Mouse (Mus musculus): ENCODE results near the gene Bcl2l13. TPM values are rescaled to one million over a fixed set of nuclear protein-coding genes. Genes with fewer than 3 reads are reported as not detected.

Bcl2l13 gene
- 25.9 and 29.5 TPM in 2 replicates for polyA plus RNA-seq (2015; fragmentation: Nextera tagmentation; extraction: Ambion mirVana)

- WGBS, result 3% methylated on average over 40 of the region's 40 CpGs
- Histone ChIP-seq H3K36me3 (peaks cover 3% of the 10 kb centered on the region; the same call in 1 of the 2 replicates), H3K4me3 (peak within 1 kb of the TSS; percentile 89), H3K27me3 (no peaks in the 10 kb centered on the region), H3K9me3 (replicated peaks) (0 out of 2 replicates have a peak, but pooled peaks cover 2% of the 10 kb centered on the region), H3K4me2 (peak within 1 kb of the TSS; percentile 78), H3K9ac (peak within 1 kb of the TSS; percentile 94), H3K4me1 (replicated peaks) (peaks cover 4% of the 10 kb centered on the region; the same call in 1 of the 2 replicates), H3K27ac (peak within 1 kb of the TSS; percentile 97)
- ATAC-seq (replicated peaks; ENCODE audit: insufficient number of reproducible peaks, insufficient read depth, low FRiP score, low read depth), result peak; percentile 92
Measured at GRCm38 (mm10) chr6:120835474-120836374, at the start of gene Bcl2l13. Gene Bcl2l13, plus strand, starts transcription at chr6:120836212.

DNA sequence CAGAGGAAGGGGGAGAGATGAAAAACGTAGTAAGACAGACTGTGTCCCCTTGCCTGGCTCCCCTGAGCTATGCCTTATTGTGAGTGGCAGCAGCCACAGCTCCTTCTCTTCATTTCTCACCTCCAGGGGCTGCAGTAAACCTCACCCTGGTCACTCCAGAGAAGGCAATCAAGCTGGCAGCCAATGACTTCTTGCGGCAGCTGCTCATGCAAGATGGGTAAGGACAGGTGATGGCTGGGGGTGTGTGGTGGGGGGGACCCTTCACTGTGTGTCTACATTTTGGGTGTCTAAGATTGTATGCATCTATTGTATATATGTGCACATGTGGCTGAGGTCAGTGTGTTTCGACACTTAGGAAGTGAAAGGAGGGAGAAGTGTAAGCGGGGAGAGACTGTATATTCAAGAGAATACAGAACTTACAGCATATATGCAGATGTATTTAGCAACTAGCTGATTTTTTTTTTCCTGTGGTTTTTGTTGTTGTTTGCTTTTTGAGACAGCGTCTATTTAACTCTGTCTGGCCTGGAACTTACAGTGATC lies 47.9 kb upstream of the Bcl2l13 start:
- Histone ChIP-seq H3K9me3 (replicated peaks) (no peaks in the 10 kb centered on the region), H3K27me3 (no peaks in the 10 kb centered on the region), H3K4me2 (no peak overlapping the region), H3K4me3 (no peak overlapping the region), H3K27ac (no peak overlapping the region), H3K4me1 (replicated peaks) (no peaks in the 10 kb centered on the region), H3K9ac (no peak overlapping the region), H3K36me3 (peaks cover 11% of the 10 kb centered on the region; the same call in 1 of the 2 replicates)
- ATAC-seq (replicated peaks; ENCODE audit: insufficient number of reproducible peaks, insufficient read depth, low FRiP score, low read depth), result no peak
- WGBS, result 80% methylated on average over 5 of the region's 5 CpGs

DNA sequence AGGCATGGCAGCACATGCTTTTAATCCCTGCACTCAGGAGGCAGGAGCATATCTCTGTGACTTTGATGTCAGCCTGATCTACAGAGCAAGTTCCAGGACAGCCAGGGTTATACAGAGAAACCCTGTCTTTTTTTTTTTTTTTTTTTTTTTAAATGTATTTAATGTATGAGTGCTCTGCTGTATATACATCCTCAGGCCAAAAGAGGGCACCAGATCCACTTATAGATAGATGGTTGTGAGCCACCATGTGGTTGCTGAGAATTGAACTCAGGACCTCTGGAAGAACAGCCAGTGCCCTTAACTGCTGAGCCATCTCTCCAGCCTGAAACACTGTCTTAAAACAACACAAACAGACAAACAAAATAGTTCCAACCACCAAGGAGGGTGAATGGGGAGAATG lies 47.1 kb upstream of the Bcl2l13 start:
- H3K27ac ChIP-seq, result no peak overlapping the region
- peaks cover 19% of the 10 kb centered on the region; the same call in 1 of the 2 replicates for H3K36me3 ChIP-seq
- no peak overlapping the region for H3K9ac ChIP-seq
- H3K4me1 ChIP-seq (replicated peaks), result no peaks in the 10 kb centered on the region
- no peak for ATAC-seq (replicated peaks; ENCODE audit: insufficient number of reproducible peaks, insufficient read depth, low FRiP score, low read depth)
- no peaks in the 10 kb centered on the region for H3K9me3 ChIP-seq (replicated peaks)
- no peak overlapping the region for H3K4me2 ChIP-seq
- H3K4me3 ChIP-seq, result no peak overlapping the region
- H3K27me3 ChIP-seq, result no peaks in the 10 kb centered on the region

DNA sequence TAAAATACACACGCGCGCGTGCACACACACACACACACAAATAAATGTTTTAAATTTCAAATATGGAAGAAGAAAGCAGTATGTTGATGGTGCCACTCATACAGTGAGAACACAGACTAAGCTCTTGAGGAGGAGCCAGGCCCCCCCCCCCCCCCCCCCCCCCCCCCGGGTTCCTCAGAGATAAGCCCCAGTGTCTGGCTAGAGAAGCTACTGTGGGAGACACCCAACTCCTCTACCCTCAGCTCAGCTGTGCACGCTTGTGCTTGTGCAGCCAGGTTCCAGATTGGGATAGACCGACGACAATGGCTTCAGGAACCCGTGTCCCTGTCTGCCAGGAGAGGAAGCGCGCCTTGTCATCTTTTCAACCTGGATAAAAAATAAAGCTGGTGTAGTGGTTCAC lies 45.9 kb upstream of the Bcl2l13 start:
- ATAC-seq (replicated peaks; ENCODE audit: insufficient number of reproducible peaks, insufficient read depth, low FRiP score, low read depth), result no peak
- WGBS, result 67% methylated on average over 11 of the region's 11 CpGs
- peaks cover 31% of the 10 kb centered on the region; the same call in 1 of the 2 replicates for H3K36me3 ChIP-seq
- H3K4me2 ChIP-seq, result no peak overlapping the region
- H3K9me3 ChIP-seq (replicated peaks), result no peaks in the 10 kb centered on the region
- H3K4me3 ChIP-seq, result no peak overlapping the region
- H3K27ac ChIP-seq, result no peak overlapping the region
- no peaks in the 10 kb centered on the region for H3K27me3 ChIP-seq
- no peaks in the 10 kb centered on the region for H3K4me1 ChIP-seq (replicated peaks)
- no peak overlapping the region for H3K9ac ChIP-seq

DNA sequence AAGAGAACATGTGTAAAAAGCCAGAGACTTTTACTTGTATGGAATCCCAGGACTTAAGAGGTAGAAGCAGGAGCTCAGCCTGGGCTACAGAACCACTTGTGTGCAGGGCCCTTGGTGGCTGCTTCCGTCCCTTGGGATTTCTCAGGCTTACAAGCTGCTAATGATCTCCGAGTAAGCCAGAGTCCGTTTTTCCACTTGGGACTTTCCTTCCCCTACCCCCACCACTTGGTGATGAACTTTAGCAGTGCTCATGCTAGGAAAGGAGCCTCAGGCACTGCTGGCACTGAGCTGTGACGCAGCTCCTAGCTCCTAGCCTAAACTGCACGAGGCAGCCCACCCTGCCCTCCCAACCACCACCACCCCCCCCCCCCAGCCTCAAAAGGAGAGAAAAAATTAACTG lies 45.3 kb upstream of the Bcl2l13 start:
- Histone ChIP-seq H3K9me3 (replicated peaks) (no peaks in the 10 kb centered on the region), H3K36me3 (peaks cover 37% of the 10 kb centered on the region; the same call in 1 of the 2 replicates), H3K27me3 (no peaks in the 10 kb centered on the region), H3K27ac (no peak overlapping the region), H3K4me3 (no peak overlapping the region), H3K4me2 (no peak overlapping the region), H3K4me1 (replicated peaks) (no peaks in the 10 kb centered on the region), H3K9ac (no peak overlapping the region)
- no peak for ATAC-seq (replicated peaks; ENCODE audit: insufficient number of reproducible peaks, insufficient read depth, low FRiP score, low read depth)
- 73% methylated on average over 5 of the region's 5 CpGs for WGBS

DNA sequence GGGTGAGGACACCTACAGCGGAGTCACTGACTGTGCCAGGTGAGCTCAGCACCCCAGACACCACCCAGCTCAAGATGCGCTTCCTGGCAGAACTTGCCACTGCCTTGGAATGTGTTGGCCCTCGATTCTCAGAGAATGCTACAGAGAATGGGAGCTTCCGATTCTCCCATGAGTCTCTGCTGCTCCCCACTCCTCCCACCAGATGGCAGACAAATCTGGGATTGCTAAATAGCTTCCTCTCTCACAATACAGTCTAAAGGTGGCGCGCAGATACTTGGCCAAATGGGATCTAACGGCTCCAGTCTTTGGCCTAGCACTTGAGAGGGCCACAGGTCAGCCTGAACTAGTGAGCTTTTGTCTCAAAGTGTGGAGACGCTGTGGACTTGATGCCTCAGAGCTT lies 43.1 kb upstream of the Bcl2l13 start:
- Histone ChIP-seq H3K9me3 (replicated peaks) (no peaks in the 10 kb centered on the region), H3K4me1 (replicated peaks) (no peaks in the 10 kb centered on the region), H3K4me2 (no peak overlapping the region), H3K9ac (no peak overlapping the region), H3K4me3 (no peak overlapping the region), H3K27me3 (no peaks in the 10 kb centered on the region), H3K36me3 (peaks cover 58% of the 10 kb centered on the region), H3K27ac (no peak overlapping the region)
- no peak for ATAC-seq (replicated peaks; ENCODE audit: insufficient number of reproducible peaks, insufficient read depth, low FRiP score, low read depth)
- 88% methylated on average over 8 of the region's 8 CpGs for WGBS

DNA sequence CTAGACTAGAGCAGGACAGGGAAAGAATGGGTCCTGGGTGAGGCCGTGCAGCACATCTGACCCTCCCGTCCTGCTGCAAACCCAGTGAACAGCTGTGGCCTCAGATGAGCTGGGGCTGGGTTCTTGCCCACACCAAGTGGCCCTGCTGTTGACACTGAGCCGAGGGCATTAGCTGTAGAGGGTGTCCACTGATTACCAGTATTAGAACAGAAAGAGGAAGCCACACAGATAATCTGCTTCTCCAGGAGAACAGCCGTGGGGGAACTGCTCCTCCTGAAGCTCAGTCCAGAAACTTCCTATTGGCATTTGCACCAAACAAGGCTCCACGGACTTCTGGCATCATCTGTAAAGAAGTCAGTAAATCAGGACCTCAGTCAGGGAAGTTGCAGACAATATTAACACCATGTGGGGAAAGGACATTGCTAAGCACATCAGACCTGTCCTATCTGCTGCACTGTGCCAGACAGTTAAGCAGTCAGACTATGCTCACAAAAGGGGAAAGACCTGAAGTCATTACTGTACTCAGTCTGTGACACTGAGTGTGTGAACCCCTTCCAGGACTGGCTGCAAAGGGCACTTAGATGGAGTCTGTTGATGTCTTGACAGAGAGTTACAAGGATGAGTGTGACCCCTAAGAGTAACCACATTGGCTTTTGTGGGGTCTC lies 40.5 kb upstream of the Bcl2l13 start:
- ATAC-seq (replicated peaks; ENCODE audit: insufficient number of reproducible peaks, insufficient read depth, low FRiP score, low read depth), result no peak
- Histone ChIP-seq H3K4me1 (replicated peaks) (no peaks in the 10 kb centered on the region), H3K36me3 (peaks cover 82% of the 10 kb centered on the region)

DNA sequence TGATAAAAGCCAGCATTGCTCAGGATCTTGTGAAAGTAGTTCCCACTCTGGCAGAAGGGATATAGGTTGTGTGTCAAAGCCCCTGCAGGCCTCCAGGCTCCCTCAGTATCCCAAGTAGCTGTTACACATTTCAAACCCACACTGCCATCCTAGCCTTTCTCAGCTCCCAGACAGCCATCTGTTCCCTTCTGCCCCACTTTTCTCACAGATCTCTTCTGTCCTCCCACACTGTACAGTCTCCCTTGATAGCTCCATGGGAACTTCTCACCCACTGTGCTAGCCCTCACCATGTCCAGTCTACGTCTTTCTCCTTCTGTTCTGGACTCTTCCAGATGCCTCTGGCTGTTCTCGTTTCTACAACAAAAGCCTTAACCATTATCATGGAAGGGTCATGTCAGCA lies 39.9 kb upstream of the Bcl2l13 start:
- Histone ChIP-seq H3K36me3 (peaks cover 87% of the 10 kb centered on the region), H3K4me1 (replicated peaks) (no peaks in the 10 kb centered on the region), H3K27me3 (no peaks in the 10 kb centered on the region), H3K4me2 (no peak overlapping the region), H3K9me3 (replicated peaks) (no peaks in the 10 kb centered on the region), H3K9ac (no peak overlapping the region), H3K27ac (no peak overlapping the region), H3K4me3 (no peak overlapping the region)
- ATAC-seq (replicated peaks; ENCODE audit: insufficient number of reproducible peaks, insufficient read depth, low FRiP score, low read depth), result no peak
- 80% methylated on average over 2 of the region's 2 CpGs for WGBS

More for the DNA sequence above, 40.5 kb upstream of the Bcl2l13 start:
- 60% methylated on average over 5 of the region's 5 CpGs for WGBS
- Histone ChIP-seq H3K27ac (no peak overlapping the region), H3K4me3 (no peak overlapping the region), H3K27me3 (no peaks in the 10 kb centered on the region), H3K9ac (no peak overlapping the region), H3K4me2 (no peak overlapping the region), H3K9me3 (replicated peaks) (no peaks in the 10 kb centered on the region)

DNA sequence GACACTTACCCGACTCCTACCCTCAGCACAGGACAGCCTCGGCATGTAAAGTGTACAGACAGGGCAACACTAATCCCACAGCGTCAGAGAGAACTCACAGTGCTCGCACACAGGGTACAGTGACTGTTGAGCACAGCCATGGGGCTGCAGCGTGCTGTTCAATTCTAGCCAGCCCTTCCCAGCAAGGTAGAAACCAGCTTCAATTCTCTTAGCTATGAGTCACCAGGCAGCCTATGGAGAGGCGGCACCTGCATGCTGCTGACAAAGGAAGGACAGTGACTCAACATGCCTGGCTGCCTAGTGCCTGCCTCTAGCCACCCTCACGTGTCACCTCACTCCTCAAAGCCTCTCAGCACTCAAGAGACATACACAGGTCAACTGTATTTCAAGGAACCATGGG lies 38.0 kb upstream of the Bcl2l13 start:
- Histone ChIP-seq H3K4me2 (no peak overlapping the region), H3K27ac (no peak overlapping the region), H3K27me3 (no peaks in the 10 kb centered on the region), H3K4me3 (no peak overlapping the region), H3K9ac (no peak overlapping the region), H3K4me1 (replicated peaks) (no peaks in the 10 kb centered on the region), H3K36me3 (peaks cover 95% of the 10 kb centered on the region), H3K9me3 (replicated peaks) (no peaks in the 10 kb centered on the region)
- ATAC-seq (replicated peaks; ENCODE audit: insufficient number of reproducible peaks, insufficient read depth, low FRiP score, low read depth), result no peak
- WGBS, result 70% methylated on average over 7 of the region's 7 CpGs

DNA sequence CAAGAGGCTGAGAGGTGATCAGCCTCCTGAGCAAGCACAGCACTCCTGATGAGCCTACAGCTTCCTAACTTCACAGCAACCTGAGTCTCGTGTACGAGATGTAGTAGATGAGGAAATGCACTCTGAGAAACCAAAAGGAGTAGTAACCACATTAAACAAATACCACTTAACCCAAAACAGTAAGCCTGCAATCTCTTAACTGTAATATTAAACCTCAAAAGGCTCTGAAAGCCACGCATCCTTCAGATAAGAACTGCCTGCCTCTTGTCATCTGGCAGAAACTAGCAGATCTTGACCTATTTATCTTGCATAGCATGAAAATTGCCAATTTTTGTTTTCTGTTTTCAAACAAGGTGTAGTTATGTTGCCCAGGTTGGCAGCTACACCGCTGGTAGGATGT lies 37.1 kb upstream of the Bcl2l13 start:
- H3K36me3 ChIP-seq, result peaks cover 95% of the 10 kb centered on the region
- no peaks in the 10 kb centered on the region for H3K27me3 ChIP-seq
- H3K9ac ChIP-seq, result no peak overlapping the region
- H3K4me1 ChIP-seq (replicated peaks), result no peaks in the 10 kb centered on the region
- no peaks in the 10 kb centered on the region for H3K9me3 ChIP-seq (replicated peaks)
- WGBS, result 82% methylated on average over 4 of the region's 4 CpGs
- H3K4me3 ChIP-seq, result no peak overlapping the region
- H3K4me2 ChIP-seq, result no peak overlapping the region
- no peak for ATAC-seq (replicated peaks; ENCODE audit: insufficient number of reproducible peaks, insufficient read depth, low FRiP score, low read depth)
- no peak overlapping the region for H3K27ac ChIP-seq

DNA sequence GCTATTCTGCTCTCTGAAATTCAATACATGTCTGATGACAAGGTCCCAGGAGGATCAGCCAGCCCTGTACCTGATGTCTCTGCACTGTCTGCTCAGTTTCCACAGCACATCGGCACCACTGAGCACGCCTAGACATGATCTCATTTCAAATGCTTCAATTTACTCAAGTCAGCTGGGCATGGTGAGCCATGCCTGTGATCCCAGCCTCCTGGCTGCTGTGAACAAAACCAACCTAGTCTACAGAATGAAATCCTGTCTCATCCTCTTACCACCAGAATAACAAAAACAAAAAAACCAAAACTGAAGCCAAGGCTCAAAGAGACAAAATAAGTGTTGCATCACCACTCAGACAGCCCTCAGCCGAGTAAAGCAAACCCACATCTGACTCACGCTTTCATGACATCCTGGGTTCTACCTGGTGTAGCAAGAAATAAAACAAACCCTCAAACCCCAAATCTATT lies 36.4 kb upstream of the Bcl2l13 start:
- H3K27ac ChIP-seq, result no peak overlapping the region
- WGBS, result 81% methylated on average over 4 of the region's 4 CpGs
- no peaks in the 10 kb centered on the region for H3K27me3 ChIP-seq
- peaks cover 95% of the 10 kb centered on the region for H3K36me3 ChIP-seq
- no peak overlapping the region for H3K9ac ChIP-seq
- H3K4me2 ChIP-seq, result no peak overlapping the region
- H3K4me3 ChIP-seq, result no peak overlapping the region
- H3K4me1 ChIP-seq (replicated peaks), result no peaks in the 10 kb centered on the region
- no peak for ATAC-seq (replicated peaks; ENCODE audit: insufficient number of reproducible peaks, insufficient read depth, low FRiP score, low read depth)
- no peaks in the 10 kb centered on the region for H3K9me3 ChIP-seq (replicated peaks)

Data from heart, embryonic 15.5 days (tissue).